Mouse (Mus musculus) ES-CJ7 (cell line): ENCODE data around the gene Ipo7.
"Not testable (repeated sequence)": the region's sequence is repeated elsewhere in the genome, so short reads cannot be mapped to it uniquely, and the experiment has no call there.

Experiments used
- DNase-seq: peaks from one replicate; pipeline ENCODE4 v3.0.0; 2011; ENCODE audit warnings: low read depth, low spot score

The Ipo7 gene

GRCm38 (mm10) chr7:110018631-110019482, 783 bp downstream of the Ipo7 start:
- DNase-seq = peak; percentile 69

GRCm38 (mm10) chr7:110023553-110023952, 5.5 kb downstream of the Ipo7 start:
- DNase-seq = no peak

GRCm38 (mm10) chr7:110026594-110026993, 8.5 kb downstream of the Ipo7 start:
- no peak for DNase-seq

DNA sequence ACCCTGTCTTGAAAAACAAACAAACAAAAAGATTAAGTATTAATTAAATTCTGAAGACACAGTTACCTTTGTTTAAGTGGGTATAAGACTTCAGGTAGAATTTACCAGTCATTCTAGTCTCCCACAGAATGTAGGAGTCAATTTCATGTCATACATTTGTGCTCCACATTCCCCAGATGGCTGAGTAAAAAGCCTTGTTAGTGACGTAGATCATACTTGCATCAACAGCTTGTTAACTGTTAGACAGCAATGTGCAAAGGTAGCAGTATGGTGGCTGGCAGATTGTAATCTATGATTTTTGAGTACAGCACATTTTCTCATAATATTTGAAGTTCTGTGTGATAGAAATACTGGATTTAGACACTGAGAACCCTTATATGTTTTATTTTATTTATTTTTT, 10.8 kb downstream of the Ipo7 start:
- no peak for DNase-seq

GRCm38 (mm10) chr7:110030342-110030741, 12.3 kb downstream of the Ipo7 start:
- DNase-seq = no peak

DNA sequence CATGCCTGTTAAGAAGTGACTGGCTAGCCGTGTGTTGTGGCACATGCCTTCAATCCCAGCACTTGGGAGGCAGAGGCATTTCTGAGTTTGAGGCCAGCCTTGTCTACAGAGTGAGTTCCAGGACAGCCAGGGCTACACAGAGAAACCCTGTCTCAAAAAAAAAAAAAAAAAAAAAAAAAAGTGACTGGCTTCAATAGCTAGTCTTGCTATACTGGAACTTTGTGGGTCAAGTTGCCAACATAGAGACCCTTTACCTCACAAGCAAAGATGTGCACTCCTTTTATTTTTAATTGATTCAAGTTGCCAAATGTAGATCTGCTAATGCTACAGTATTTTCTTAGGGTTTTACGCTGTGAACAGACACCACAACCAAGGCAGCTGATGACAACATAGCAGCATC, 39.6 kb downstream of the Ipo7 start:
- not testable (repeated sequence) for DNase-seq

DNA sequence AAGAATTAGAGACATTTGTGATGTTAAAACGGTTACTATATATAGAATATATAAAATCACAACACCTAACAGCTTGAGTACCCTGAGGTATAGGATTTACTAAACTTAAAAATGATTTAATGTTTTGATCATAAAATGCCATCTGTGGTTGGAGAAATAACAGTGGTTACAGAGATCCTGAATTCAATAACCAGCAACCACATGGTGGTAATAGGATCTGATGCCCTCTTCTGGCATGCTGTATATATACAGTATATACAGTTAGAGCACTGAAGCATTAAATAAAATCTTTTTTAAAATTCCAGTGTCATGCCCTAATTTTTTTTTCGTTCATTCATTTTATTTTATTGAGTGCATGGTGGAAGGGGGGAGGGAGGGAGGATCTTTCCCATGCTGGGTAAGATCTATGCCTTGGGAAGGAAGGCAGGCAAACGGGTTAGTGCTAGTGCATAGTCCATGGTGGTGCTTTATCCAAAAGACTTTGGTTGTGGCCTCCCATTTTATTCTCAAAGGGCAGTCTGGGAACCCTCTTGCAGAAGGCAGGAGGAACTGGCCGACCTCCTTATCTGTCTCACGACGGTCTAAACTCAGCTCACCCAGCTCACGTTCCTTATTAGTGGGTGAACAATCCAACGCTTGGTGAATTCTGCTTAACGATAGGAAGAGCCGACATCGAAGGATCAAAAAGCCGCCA, 41.2 kb downstream of the Ipo7 start:
- peak; percentile 79 for DNase-seq

DNA sequence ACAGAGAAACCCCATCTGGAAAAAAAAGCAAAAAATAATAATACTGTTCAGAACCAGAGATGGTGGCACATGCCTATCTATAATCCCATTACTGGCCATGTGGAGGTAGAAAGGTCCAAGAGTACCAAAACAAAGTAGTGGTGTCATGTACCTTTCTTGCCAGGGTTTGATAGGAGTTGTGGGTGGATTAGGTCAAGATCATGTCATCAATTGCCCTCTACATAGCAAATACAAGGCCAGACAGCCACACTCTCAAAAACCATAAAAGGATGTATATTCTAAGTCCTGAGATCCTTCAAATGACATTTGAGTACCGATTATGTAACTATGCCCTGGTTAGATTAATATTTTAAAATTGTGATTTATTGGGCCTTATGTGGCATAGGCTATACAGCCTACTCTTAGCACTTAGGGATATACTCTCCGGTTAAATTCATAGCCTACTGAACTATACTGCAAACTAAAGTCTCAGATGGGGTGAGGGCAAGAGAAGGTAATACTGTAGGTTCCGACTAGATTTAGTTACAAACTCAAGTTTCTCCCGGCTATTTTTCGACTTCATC, 42.1 kb downstream of the Ipo7 start:
- DNase-seq = no peak

- DNase-seq = peak; percentile 53
Measured at GRCm38 (mm10) chr7:110060669-110061198, 42.7 kb downstream of the Ipo7 start.

- DNase-seq = peak; percentile 100
Measured at GRCm38 (mm10) chr7:110061199-110061751, 43.2 kb downstream of the Ipo7 start, which contains the start of gene Zfp143. Gene Zfp143 (plus strand): TSS chr7:110061217.

- peak; percentile 84 for DNase-seq
Measured at GRCm38 (mm10) chr7:110061752-110062273, 43.7 kb downstream of the Ipo7 start.

GRCm38 (mm10) chr7:110063731-110064130, 45.7 kb downstream of the Ipo7 start:
- DNase-seq = peak; percentile 63

- no peak for DNase-seq
Measured at GRCm38 (mm10) chr7:110069070-110069469, 51.0 kb downstream of the Ipo7 start.

DNA sequence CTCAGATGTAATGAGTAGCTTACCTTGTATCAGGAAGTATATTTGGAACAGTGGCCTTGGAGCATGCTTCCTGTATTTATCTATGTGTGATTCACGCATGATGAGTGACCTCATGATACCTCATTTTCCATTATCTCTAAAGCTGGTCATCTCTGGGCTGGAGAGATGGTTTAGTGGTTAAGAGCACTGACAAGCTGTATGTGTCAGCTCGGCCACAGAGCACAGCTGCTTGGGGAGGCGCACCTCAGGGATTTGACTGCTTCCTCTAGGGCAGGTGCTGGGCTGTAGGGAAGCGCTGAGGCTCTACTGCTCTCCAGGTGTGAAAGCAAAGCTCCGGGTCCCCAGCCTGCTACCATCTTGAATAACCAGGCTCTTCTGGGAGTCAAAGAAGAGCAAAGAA, 60.1 kb downstream of the Ipo7 start:
- no peak for DNase-seq

DNA sequence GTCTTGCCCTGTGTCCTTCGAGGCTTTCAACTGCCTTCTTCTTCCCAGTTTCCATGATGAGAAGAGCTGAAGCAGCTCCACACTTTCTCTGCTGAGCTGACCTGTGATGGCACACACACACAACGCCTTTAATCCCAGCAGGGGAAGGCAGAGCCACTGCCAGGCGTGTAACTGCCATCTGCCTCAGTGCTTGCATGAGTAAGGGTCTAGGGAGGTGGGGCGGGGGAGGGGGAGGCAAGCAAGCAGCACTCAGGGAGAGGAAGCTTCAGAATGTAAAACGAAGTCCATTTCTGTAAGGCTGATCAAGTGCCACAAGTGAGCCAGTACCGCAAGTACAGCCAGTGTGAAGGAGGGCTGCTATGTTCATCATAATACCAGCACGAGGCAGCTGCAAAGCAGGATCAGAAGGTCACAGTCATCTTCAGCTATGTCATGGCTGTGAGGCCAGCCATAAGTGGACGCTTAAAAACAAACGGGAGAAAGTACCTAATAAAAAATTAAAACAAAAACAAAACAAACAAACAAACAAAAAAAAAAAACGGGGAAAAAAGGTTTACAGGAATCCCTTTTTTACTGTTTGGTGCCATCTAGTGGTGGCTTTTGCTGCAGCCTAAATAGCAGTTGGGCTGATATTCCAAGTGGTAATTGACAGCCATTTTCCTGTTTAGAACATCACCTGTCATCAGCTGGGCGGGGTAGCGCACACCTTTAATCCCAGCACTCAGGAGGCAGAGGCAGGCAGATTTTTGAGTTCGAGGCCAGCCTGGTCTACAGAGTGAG, 65.5 kb downstream of the Ipo7 start:
- DNase-seq = peak; percentile 85

DNA sequence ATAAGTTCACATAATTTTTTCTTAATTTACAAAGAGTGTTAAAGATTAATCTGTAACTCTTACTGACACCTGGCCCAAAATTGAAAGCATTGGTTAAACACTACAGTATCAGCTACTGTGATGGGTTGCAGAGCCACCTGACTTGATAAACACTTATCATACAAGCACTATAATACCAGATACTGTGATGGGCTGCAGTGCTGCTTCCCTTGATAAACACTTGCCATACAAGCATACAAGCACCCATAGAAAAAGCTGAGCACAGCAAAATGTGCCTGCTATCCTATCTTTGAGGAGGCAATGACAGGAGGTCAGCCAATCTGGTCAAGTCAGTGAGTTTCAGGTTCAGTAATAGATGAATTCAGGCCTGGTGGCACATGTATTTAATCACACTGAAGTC, 67.1 kb downstream of the Ipo7 start:
- DNase-seq = no peak

DNA sequence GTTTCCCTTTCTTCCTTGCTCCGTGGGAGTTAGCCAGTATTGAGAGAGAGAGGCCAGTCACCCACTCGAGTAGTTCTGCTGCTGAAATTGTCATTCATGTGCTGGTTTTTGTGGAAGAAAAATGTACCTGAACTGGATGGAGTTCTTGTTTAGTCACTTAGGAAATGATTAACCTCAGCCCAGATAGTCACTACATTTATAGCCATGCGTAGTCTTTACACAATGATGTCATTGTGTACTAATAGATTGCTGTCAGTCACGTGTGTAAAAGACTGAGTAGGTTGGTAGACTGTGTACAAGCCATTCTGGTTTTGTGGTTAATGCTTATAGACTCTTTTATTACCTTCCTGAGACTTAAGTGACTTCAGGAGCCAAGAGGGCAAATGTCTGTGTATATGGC, 69.8 kb downstream of the Ipo7 start:
- DNase-seq = no peak

- DNase-seq = no peak
Measured at GRCm38 (mm10) chr7:110091670-110092069, 73.6 kb downstream of the Ipo7 start.

DNA sequence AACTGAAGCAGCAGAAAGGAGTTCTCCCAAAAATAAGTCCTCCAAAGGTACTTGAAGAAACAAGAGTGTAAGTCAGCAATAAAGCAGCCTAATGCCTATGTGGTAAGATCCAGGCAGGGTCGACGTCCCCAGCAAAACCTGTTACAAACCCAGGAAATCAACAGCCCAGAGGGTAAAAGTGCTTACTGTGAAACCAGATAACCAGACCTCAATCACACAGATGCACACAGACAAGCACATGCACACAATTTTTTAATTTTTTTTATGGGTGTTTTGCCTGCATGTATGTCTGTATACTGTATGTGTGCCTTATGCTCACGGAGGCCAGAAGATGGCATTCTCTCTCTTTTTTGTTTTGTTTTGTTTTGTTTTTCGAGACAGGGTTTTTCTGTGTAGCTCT, 78.3 kb downstream of the Ipo7 start:
- DNase-seq = no peak

GRCm38 (mm10) chr7:110097106-110097793, 79.2 kb downstream of the Ipo7 start:
- peak; percentile 30 for DNase-seq
